Mouse (Mus musculus) left cerebral cortex, postnatal 10 days (tissue): ENCODE measurements at regions not wholly inside any gene's neighbourhood (a gene's known extent, or its start where the extent isn't known, plus 50 kb on each side); places are given as distances from the start of the nearest gene placed in this dataset.

ENCODE experiments used
- DNase-seq, 2 experiments: peaks; one replicate each; pipeline ENCODE4 v3.0.0; 2021 to 2022; ENCODE audit warnings: low spot score in 2 of 2, mixed read lengths in 1 of 2; ENCODE audit errors: extremely low spot score in 1 of 2
- intact Hi-C: fragments of 180-260 bp; cut with DNase I; formaldehyde crosslinking; loops from one replicate; pipeline ENCODE4 v1.15.1; 2025

- DNase-seq: no peak
- intact Hi-C loops: no loop called here
Observed at GRCm38 (mm10) chr9:101416321-101416720, 164.7 kb upstream of the Ppp2r3a start.

- no peak for DNase-seq
- intact Hi-C loops: no loop called here
Observed at GRCm38 (mm10) chr9:101413071-101413633, 161.6 kb upstream of the Ppp2r3a start.

- no peak for DNase-seq
Observed at GRCm38 (mm10) chr9:101411951-101412350, 160.4 kb upstream of the Ppp2r3a start.

DNA sequence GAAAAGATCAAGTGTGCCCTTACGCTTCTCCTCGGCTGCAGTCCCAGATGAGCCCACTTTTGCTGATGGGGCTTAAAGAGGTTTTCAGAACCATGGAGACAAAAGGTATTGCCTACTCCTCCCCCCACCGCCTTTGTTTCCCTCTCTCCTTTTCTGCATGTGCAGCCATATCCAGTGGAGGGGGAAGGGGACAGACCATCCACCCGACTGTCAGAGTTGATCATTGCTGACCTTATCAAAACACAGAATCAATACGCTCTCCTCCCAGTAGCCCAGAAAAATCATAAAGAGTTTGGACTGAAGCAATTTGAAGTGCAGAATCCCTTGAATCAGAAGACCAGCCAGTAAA, 159.9 kb upstream of the Ppp2r3a start:
- intact Hi-C loops: no loop called here
- no peak for DNase-seq

More at GRCm38 (mm10) chr9:101411951-101412350, 160.4 kb upstream of the Ppp2r3a start:
- intact Hi-C loops: no loop called here

- intact Hi-C loops: no loop called here
- no peak for DNase-seq
Observed at GRCm38 (mm10) chr9:101410783-101411531, 159.4 kb upstream of the Ppp2r3a start.

- DNase-seq: no peak
- intact Hi-C loops: no loop called here
Observed at GRCm38 (mm10) chr9:101410348-101410747, 158.8 kb upstream of the Ppp2r3a start.

- intact Hi-C loops: no loop called here
- DNase-seq: no peak
Observed at GRCm38 (mm10) chr9:101408116-101408515, 156.5 kb upstream of the Ppp2r3a start.

DNA sequence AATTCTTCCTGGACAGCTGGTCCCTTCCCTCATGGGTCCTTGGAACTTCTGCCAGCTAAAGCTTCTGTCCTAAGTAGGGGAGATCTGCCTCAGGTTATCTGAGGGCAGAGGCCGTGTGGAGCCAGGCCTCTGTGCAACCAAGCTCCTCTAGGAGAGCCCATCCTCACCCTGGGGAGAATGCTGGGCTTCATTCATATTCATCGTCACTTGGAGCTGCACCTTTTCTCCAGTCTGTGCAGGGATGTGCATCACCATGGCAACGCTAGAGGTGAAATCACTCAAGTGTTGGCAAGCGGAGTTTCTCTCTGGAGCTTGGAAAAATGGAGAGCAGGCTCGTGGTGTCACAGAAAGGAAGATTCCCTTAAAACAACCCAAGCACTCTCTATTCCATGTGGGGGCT, 155.5 kb upstream of the Ppp2r3a start:
- intact Hi-C loops: no loop called here
- peak; percentile 37 to 70 for DNase-seq

- intact Hi-C loops: no loop called here
- DNase-seq: peak; percentile 25 to 50
Observed at GRCm38 (mm10) chr9:101404441-101405081, 153.0 kb upstream of the Ppp2r3a start.

DNA sequence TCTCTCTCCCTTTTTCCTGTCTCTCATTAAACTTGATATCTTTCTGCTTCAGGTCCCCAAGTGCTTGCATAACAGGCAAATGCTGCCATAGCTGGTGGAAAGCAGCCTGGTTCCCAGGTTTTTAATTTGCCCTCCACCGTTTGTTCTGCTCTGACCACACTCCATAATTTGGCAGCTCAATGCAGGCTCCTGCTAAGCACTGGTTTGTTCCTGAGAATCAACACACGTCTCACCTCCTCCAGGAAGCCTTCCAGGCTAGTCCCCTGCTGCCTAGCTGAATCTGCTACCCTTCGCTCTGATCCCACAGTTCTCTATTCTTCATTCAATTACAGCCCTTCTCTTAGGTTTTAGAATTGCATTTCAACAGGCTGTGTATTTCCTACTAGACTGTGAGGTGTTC, 152.4 kb upstream of the Ppp2r3a start:
- intact Hi-C loops: no loop called here
- DNase-seq: no peak

- intact Hi-C loops: no loop called here
Observed at GRCm38 (mm10) chr9:101402544-101403194, 151.1 kb upstream of the Ppp2r3a start.

DNA sequence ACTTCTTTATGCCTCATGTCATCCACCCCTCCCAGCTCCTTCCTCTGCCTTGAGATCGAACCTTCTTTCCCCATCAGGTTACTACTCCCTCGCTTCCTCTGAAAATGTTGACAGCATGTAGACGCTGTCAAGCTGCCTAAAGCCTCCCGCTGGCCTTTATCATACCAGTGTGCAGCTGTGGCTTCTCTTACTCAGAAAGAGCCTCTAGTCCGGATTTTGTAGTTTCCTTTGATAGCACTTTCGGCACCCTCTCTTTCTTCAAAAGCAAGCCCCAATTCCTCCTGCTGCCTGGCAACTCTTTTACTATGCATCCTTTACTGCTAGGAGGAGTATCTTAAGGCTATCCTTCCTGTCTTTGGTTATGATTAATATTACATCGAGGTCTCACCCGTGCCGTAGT, 149.8 kb upstream of the Ppp2r3a start:
- no peak for DNase-seq
- intact Hi-C loops: no loop called here

More at GRCm38 (mm10) chr9:101402544-101403194, 151.1 kb upstream of the Ppp2r3a start:
- no peak for DNase-seq

GRCm38 (mm10) chr9:101398858-101399257, 147.3 kb upstream of the Ppp2r3a start:
- DNase-seq: no peak
- intact Hi-C loops: no loop called here

- intact Hi-C loops: no loop called here
- DNase-seq: no peak
Observed at GRCm38 (mm10) chr9:101369380-101369779, 117.8 kb upstream of the Ppp2r3a start.

GRCm38 (mm10) chr9:101356607-101357006, 105.0 kb upstream of the Ppp2r3a start:
- no peak for DNase-seq
- intact Hi-C loops: no loop called here

DNA sequence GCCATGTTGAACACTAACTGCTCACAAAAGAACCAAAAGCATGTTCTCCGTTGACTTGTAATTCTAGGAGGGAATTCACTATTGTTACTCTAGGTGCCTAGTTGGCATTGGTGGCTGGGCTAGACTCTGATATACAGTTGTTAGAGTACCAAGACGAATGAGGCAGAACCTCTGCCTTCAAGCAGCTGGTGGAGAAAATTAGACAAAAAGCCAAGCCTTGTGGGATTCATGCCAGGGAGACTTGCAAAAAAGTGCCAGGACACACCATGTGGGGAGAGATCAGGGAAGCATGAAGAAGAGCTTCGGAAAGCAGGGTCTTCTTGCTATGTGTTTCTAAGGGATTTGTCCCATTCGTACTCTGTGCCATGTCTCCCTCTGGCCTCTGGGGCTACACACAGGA, 97.2 kb upstream of the Ppp2r3a start:
- DNase-seq: no peak
- intact Hi-C loops: no loop called here

GRCm38 (mm10) chr9:101342887-101343286, 91.3 kb upstream of the Ppp2r3a start:
- intact Hi-C loops: no loop called here
- DNase-seq: no peak

DNA sequence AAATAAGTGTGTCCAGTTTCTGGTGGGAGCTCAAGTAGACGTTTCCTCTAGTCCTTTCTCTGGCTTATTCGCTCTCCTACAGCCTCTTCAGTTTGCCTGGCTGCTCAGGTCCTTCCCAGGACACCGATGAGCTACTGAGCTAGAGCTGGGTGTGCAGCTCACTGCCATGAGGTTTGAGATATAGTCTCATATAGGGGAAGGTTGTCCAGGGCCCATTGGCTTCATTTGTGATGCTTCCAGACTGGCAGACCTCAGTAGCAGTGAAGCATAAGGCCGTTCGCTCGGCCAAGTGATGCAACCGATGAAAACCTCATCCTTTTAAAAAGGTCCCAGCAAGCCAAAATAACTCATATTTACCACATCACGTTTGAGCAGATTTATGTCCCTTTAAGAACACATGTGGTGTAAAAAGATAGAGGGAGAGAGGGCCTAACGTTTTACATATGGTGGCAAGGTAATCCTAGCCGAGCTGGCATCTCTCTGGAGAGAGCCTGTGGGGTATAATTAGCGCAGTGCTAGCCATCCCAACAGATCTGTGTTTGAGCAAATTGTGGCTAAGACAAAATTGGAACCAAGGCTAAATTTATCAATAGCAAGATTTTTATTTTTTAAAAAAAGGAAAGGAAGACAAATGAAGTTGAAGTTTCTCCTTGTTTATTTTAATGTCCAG, 89.3 kb upstream of the Ppp2r3a start:
- intact Hi-C loops: no loop called here
- peak in 1 of 2 experiments; percentile 20 for DNase-seq
